Mouse (Mus musculus) kidney, adult 2 months (tissue): ENCODE measurements around the gene Wdr34. TPM values are rescaled to one million over a fixed set of nuclear protein-coding genes. Genes with fewer than 3 reads are reported as not detected.

Experiments used
- DNase-seq: peaks from one replicate; pipeline ENCODE4 v3.0.0; 2021
- H3K27ac ChIP-seq: fragments of 200-500 bp; 2 replicates; pipeline ENCODE4 v1.5.1; 2012; ENCODE audit warnings: low read depth, low read length, control low read depth, inconsistent platforms; ENCODE audit not compliant: insufficient read depth
- H3K27me3 ChIP-seq: fragments of 200-500 bp; replicated peaks from 2 replicates; pipeline ENCODE4 v1.6.1; 2012; ENCODE audit warnings: mild to moderate bottlenecking, moderate library complexity, low read length, inconsistent platforms; ENCODE audit not compliant: control insufficient read depth, insufficient read depth
- H3K36me3 ChIP-seq: fragments of 200-500 bp; 2 replicates; pipeline ENCODE4 v1.6.1; 2012; ENCODE audit warnings: mild to moderate bottlenecking, moderate library complexity, low read length, inconsistent platforms; ENCODE audit not compliant: control insufficient read depth, insufficient read depth
- H3K4me1 ChIP-seq: fragments of 200-500 bp; 2 replicates; pipeline ENCODE4 v1.6.1; 2011; ENCODE audit warnings: low read length; ENCODE audit not compliant: control insufficient read depth, insufficient read depth
- H3K4me3 ChIP-seq: fragments of 200-500 bp; 2 replicates; pipeline ENCODE4 v1.5.1; 2011; ENCODE audit warnings: mild to moderate bottlenecking, low read depth, low read length, control low read depth; ENCODE audit not compliant: insufficient read depth
- CTCF ChIP-seq: fragments of 200-500 bp; conservative IDR thresholded peaks from 2 replicates; pipeline ENCODE4 v1.5.1; 2011; ENCODE audit warnings: low read depth, mild to moderate bottlenecking, control low read depth, low read length, moderate library complexity, mixed read lengths; ENCODE audit not compliant: insufficient read depth, insufficient read length
- POLR2A ChIP-seq: fragments of 200-500 bp; IDR thresholded peaks from one replicate; pipeline ENCODE4 v1.6.1; 2011; ENCODE audit warnings: low read depth, low read length, control low read depth
- WGBS: fragments of 180-500 bp; shearing (Covaris S2); methylation state at CpG from one replicate; pipeline ENCODE4 v1.1.7; 2018; 5-methylcytosine and 5-hydroxymethylcytosine counted together
- polyA plus RNA-seq: library from polyadenylated mRNA; depleted of rRNA; stranded (reverse); fragments of >200 nt; gene quantifications from 2 replicates; pipeline ENCODE4 v1.2.3, GENCODE M21; 2012

The Wdr34 gene
- polyA plus RNA-seq, 1 experiment, result 32.0 TPM

- peak overlapping the region; percentile 91 for H3K27ac ChIP-seq
- TF ChIP-seq CTCF (no peak), POLR2A (peak; percentile 46)
- H3K4me3 ChIP-seq, result peak overlapping the region; percentile 93
- peaks cover 9% of the 10 kb centered on the region for H3K4me1 ChIP-seq
- no peaks in the 10 kb centered on the region; the same call in none of the 2 replicates for H3K36me3 ChIP-seq
- WGBS, result under 1% methylated on average over 86 of the region's 101 CpGs
- no peaks in the 10 kb centered on the region for H3K27me3 ChIP-seq
- peak; percentile 98 for DNase-seq
Observed at GRCm38 (mm10) chr2:30066046-30066901, 17.6 kb upstream of the Wdr34 start.

GRCm38 (mm10) chr2:30064298-30064697 lies 15.6 kb upstream of the Wdr34 start:
- DNase-seq, result no peak
- H3K27me3 ChIP-seq, result no peaks in the 10 kb centered on the region
- peaks cover 12% of the 10 kb centered on the region for H3K4me1 ChIP-seq
- H3K36me3 ChIP-seq, result no peaks in the 10 kb centered on the region; the same call in 1 of the 2 replicates
- H3K4me3 ChIP-seq, result no peak overlapping the region
- TF ChIP-seq CTCF (no peak), POLR2A (no peak)
- no peak overlapping the region for H3K27ac ChIP-seq
- WGBS, result 69% methylated on average over 3 of the region's 3 CpGs

GRCm38 (mm10) chr2:30063791-30064190 lies 15.1 kb upstream of the Wdr34 start:
- no peak for TF ChIP-seq POLR2A
- TF ChIP-seq CTCF, result no peak
- no peak overlapping the region for H3K4me3 ChIP-seq
- H3K27me3 ChIP-seq, result no peaks in the 10 kb centered on the region
- 38% methylated on average over 3 of the region's 3 CpGs for WGBS
- H3K36me3 ChIP-seq, result no peaks in the 10 kb centered on the region; the same call in 1 of the 2 replicates
- peaks cover 12% of the 10 kb centered on the region for H3K4me1 ChIP-seq
- no peak for DNase-seq
- H3K27ac ChIP-seq, result no peak overlapping the region

- TF ChIP-seq CTCF (no peak), POLR2A (no peak)
- H3K4me3 ChIP-seq, result peak overlapping the region; percentile 64
- no peaks in the 10 kb centered on the region for H3K36me3 ChIP-seq
- H3K27ac ChIP-seq, result peak overlapping the region; percentile 76
- no peak for DNase-seq
- H3K27me3 ChIP-seq, result no peaks in the 10 kb centered on the region
- peaks cover 12% of the 10 kb centered on the region for H3K4me1 ChIP-seq
- 23% methylated on average over 8 of the region's 8 CpGs for WGBS
Observed at GRCm38 (mm10) chr2:30063235-30063634, 14.6 kb upstream of the Wdr34 start.

GRCm38 (mm10) chr2:30062249-30063093 lies 13.8 kb upstream of the Wdr34 start:
- WGBS, result under 1% methylated on average over 40 of the region's 40 CpGs
- Histone ChIP-seq H3K4me3 (peak overlapping the region; percentile 64), H3K27me3 (no peaks in the 10 kb centered on the region), H3K36me3 (no peaks in the 10 kb centered on the region), H3K4me1 (peaks cover 12% of the 10 kb centered on the region), H3K27ac (peak overlapping the region; percentile 76)
- DNase-seq, result peak; percentile 85
- TF ChIP-seq POLR2A (peak; percentile 29), CTCF (0 out of 2 replicates have a peak, but pooled peaks have one; percentile 6)

GRCm38 (mm10) chr2:30061215-30062166 lies 12.8 kb upstream of the Wdr34 start:
- no peak for TF ChIP-seq CTCF
- no peak for TF ChIP-seq POLR2A
- 10% methylated on average over 36 of the region's 37 CpGs for WGBS
- H3K4me3 ChIP-seq, result peak overlapping the region; percentile 64
- H3K27me3 ChIP-seq, result no peaks in the 10 kb centered on the region
- no peaks in the 10 kb centered on the region for H3K36me3 ChIP-seq
- peaks cover 12% of the 10 kb centered on the region for H3K4me1 ChIP-seq
- peak; percentile 42 for DNase-seq
- peak overlapping the region; percentile 76 for H3K27ac ChIP-seq
